ENCODE assay signal across 21 mouse cellular contexts in the genomic region with DNA sequence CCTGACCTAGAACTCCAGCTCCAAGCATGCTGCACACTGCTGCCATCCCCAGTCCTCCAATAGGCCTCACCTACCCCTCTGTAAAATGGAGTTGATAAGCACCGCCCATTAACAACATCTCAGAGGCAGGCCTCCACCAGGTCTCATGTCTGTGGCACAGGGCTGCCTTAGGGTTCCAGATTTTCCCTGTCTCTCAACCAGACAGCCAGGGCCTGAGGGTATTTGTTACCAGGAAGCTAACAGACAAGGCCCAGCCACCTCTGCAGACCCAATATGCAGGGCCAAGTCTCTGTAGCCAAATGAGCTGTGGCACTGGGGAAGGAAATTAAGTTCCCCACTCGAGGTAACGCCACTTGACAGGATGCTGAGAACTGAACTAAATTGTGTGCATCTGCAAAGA. TPM values are rescaled to one million over a fixed set of nuclear protein-coding genes. Genes with fewer than 3 reads are reported as not detected.
DNase-seq lines count a peak whose midpoint lies in the region; ATAC-seq and TF ChIP-seq lines count a peak whose summit lies in the region.
"Had no signal": no experiment of that assay in that cellular context is flagged by ENCODE, and none has a peak within 500 bp of the region (broad histone marks: within the 10 kb centered on the region; RNA-seq: fewer than 3 reads in every experiment).

No protein-coding gene starts in this region.

- TF ChIP-seq EP300 in liver, postnatal 0 days (IDR thresholded peaks at IDR 0.05; ENCODE audit: low read depth): no peak
- no peak for TF ChIP-seq EP300 in stomach, postnatal 0 days (optimal IDR thresholded peaks at IDR 0.05)

- no peak overlapping the region for H3K4me3 ChIP-seq in hindbrain, embryonic 13.5 days
- no peak overlapping the region for H3K4me3 ChIP-seq in hindbrain, embryonic 14.5 days (replicated peaks; ENCODE audit: low read length)
- no peak overlapping the region for H3K4me3 ChIP-seq in liver, postnatal 0 days (ENCODE audit: low read depth, low read length)
- no peak overlapping the region for H3K4me3 ChIP-seq in liver, embryonic 12.5 days
- no peak overlapping the region for H3K4me3 ChIP-seq in stomach, embryonic 15.5 days (replicated peaks)
- H3K4me3 ChIP-seq in stomach, postnatal 0 days (ENCODE audit: low read depth, low read length): no peak overlapping the region
- H3K4me3 ChIP-seq: forebrain, embryonic 13.5 days had no signal

- H3K36me3 ChIP-seq in hindbrain, embryonic 13.5 days: peaks cover 70% of the 10 kb centered on the region
- H3K36me3 ChIP-seq in hindbrain, embryonic 14.5 days (replicated peaks; ENCODE audit: control insufficient read depth, insufficient read depth): peaks cover 72% of the 10 kb centered on the region
- peaks cover 44% of the 10 kb centered on the region for H3K36me3 ChIP-seq in liver, postnatal 0 days (replicated peaks; ENCODE audit: insufficient read depth, low read length)
- peaks cover 76% of the 10 kb centered on the region for H3K36me3 ChIP-seq in liver, embryonic 12.5 days
- peaks cover 38% of the 10 kb centered on the region for H3K36me3 ChIP-seq in stomach, embryonic 15.5 days
- peaks cover 18% of the 10 kb centered on the region for H3K36me3 ChIP-seq in stomach, postnatal 0 days (ENCODE audit: control insufficient read depth, insufficient read depth, low read length)

- ATAC-seq in hindbrain, embryonic 13.5 days (ENCODE audit: low FRiP score): no peak
- ATAC-seq in hindbrain, embryonic 14.5 days (ENCODE audit: low FRiP score): no peak
- no peak for ATAC-seq in liver, postnatal 0 days
- no peak for ATAC-seq in liver, embryonic 12.5 days
- no peak for ATAC-seq in stomach, embryonic 15.5 days (ENCODE audit: insufficient read depth, low FRiP score, low read depth)
- ATAC-seq in stomach, postnatal 0 days (ENCODE audit: low FRiP score, low TSS enrichment): no peak
- ATAC-seq: inflammation-experienced regulatory T-cells, adult 6 months had no signal

- WGBS in hindbrain, embryonic 13.5 days: 87% methylated on average over 3 of the region's 3 CpGs
- 85% methylated on average over 3 of the region's 3 CpGs for WGBS in hindbrain, embryonic 14.5 days
- 73% methylated on average over 3 of the region's 3 CpGs for WGBS in liver, postnatal 0 days (ENCODE audit: insufficient replicate concordance)
- WGBS in liver, embryonic 12.5 days (ENCODE audit: insufficient replicate concordance): 70% methylated on average over 3 of the region's 3 CpGs
- 82% methylated on average over 3 of the region's 3 CpGs for WGBS in stomach, embryonic 15.5 days
- 84% methylated on average over 3 of the region's 3 CpGs for WGBS in stomach, postnatal 0 days

- H3K9ac ChIP-seq in hindbrain, embryonic 13.5 days: peak overlapping the region; percentile 53; the same call in 1 of the 2 replicates
- H3K9ac ChIP-seq in hindbrain, embryonic 14.5 days: no peak overlapping the region
- H3K9ac ChIP-seq in liver, postnatal 0 days (replicated peaks): 0 out of 2 replicates have a peak overlapping the region, but pooled peaks have one; percentile 27
- no peak overlapping the region for H3K9ac ChIP-seq in liver, embryonic 12.5 days
- no peak overlapping the region for H3K9ac ChIP-seq in stomach, embryonic 15.5 days
- H3K9ac ChIP-seq in stomach, postnatal 0 days (ENCODE audit: low read length): no peak overlapping the region
- H3K9ac ChIP-seq: forebrain, embryonic 13.5 days had no signal

- no peak for TF ChIP-seq CTCF in liver, postnatal 0 days (IDR thresholded peaks at IDR 0.05; ENCODE audit: low read depth)
- TF ChIP-seq CTCF in stomach, postnatal 0 days (IDR thresholded peaks at IDR 0.05; ENCODE audit: low read depth): no peak

- H3K27me3 ChIP-seq in hindbrain, embryonic 13.5 days: no peaks in the 10 kb centered on the region
- H3K27me3 ChIP-seq in hindbrain, embryonic 14.5 days (ENCODE audit: control insufficient read depth, insufficient read depth, low read length): no peaks in the 10 kb centered on the region
- no peaks in the 10 kb centered on the region for H3K27me3 ChIP-seq in liver, postnatal 0 days (ENCODE audit: insufficient read depth, low read length)
- no peaks in the 10 kb centered on the region for H3K27me3 ChIP-seq in liver, embryonic 12.5 days (replicated peaks)
- H3K27me3 ChIP-seq in stomach, embryonic 15.5 days (replicated peaks): no peaks in the 10 kb centered on the region
- no peaks in the 10 kb centered on the region for H3K27me3 ChIP-seq in stomach, postnatal 0 days (ENCODE audit: control insufficient read depth, insufficient read depth, low read length)
- H3K27me3 ChIP-seq: forebrain, embryonic 13.5 days had no signal

- H3K27ac ChIP-seq in hindbrain, embryonic 13.5 days: no peak overlapping the region
- no peak overlapping the region for H3K27ac ChIP-seq in hindbrain, embryonic 14.5 days
- peak overlapping the region; percentile 34; the same call in 1 of the 2 replicates for H3K27ac ChIP-seq in liver, postnatal 0 days (ENCODE audit: low read depth)
- H3K27ac ChIP-seq in liver, embryonic 12.5 days: no peak overlapping the region
- H3K27ac ChIP-seq in stomach, embryonic 15.5 days: 0 out of 2 replicates have a peak overlapping the region, but pooled peaks have one; percentile 9
- H3K27ac ChIP-seq in stomach, postnatal 0 days (replicated peaks): no peak overlapping the region
- H3K27ac ChIP-seq: forebrain, embryonic 13.5 days; macrophage had no signal

- peaks cover 63% of the 10 kb centered on the region for H3K4me1 ChIP-seq in hindbrain, embryonic 13.5 days (replicated peaks)
- peaks cover 50% of the 10 kb centered on the region for H3K4me1 ChIP-seq in hindbrain, embryonic 14.5 days (replicated peaks; ENCODE audit: control insufficient read depth, insufficient read depth, low read length)
- H3K4me1 ChIP-seq in liver, postnatal 0 days (ENCODE audit: insufficient read depth): peaks cover 43% of the 10 kb centered on the region
- H3K4me1 ChIP-seq in liver, embryonic 12.5 days: peaks cover 58% of the 10 kb centered on the region
- H3K4me1 ChIP-seq in stomach, embryonic 15.5 days: peaks cover 52% of the 10 kb centered on the region
- peaks cover 2% of the 10 kb centered on the region; the same call in 1 of the 2 replicates for H3K4me1 ChIP-seq in stomach, postnatal 0 days (replicated peaks; ENCODE audit: control insufficient read depth, insufficient read depth)

- DNase-seq in cerebellum, adult 11-12 months: peak; percentile 14
- DNase-seq in cerebellum, postnatal 36 days: no peak
- DNase-seq in hindbrain, embryonic 14.5 days (ENCODE audit: low spot score): no peak
- DNase-seq in liver, postnatal 0 days: no peak
- DNase-seq in stomach, postnatal 0 days (ENCODE audit: low spot score): no peak
- DNase-seq: adrenal gland, adult 8-10 months; gastrocnemius, postnatal 25 days; heart, postnatal 4 days; kidney, postnatal 10 days; lung, adult 2 months; thymus, adult 2 months had no signal

- H3K4me2 ChIP-seq in hindbrain, embryonic 13.5 days: no peak overlapping the region
- no peak overlapping the region for H3K4me2 ChIP-seq in hindbrain, embryonic 14.5 days (replicated peaks)
- H3K4me2 ChIP-seq in liver, postnatal 0 days (ENCODE audit: low read depth, low read length): no peak overlapping the region
- no peak overlapping the region for H3K4me2 ChIP-seq in liver, embryonic 12.5 days
- no peak overlapping the region for H3K4me2 ChIP-seq in stomach, embryonic 15.5 days
- no peak overlapping the region for H3K4me2 ChIP-seq in stomach, postnatal 0 days (replicated peaks; ENCODE audit: low read depth)
- H3K4me2 ChIP-seq: forebrain, embryonic 13.5 days had no signal

- H3K9me3 ChIP-seq in hindbrain, embryonic 13.5 days: no peaks in the 10 kb centered on the region
- H3K9me3 ChIP-seq in hindbrain, embryonic 14.5 days (ENCODE audit: control insufficient read depth, low read length): no peaks in the 10 kb centered on the region
- H3K9me3 ChIP-seq in liver, postnatal 0 days (ENCODE audit: low read length): no peaks in the 10 kb centered on the region
- H3K9me3 ChIP-seq in liver, embryonic 12.5 days (replicated peaks): no peaks in the 10 kb centered on the region
- H3K9me3 ChIP-seq in stomach, embryonic 15.5 days: no peaks in the 10 kb centered on the region
- no peaks in the 10 kb centered on the region for H3K9me3 ChIP-seq in stomach, postnatal 0 days (ENCODE audit: control insufficient read depth, low read length)
- H3K9me3 ChIP-seq: forebrain, embryonic 13.5 days had no signal

RNA-seq across cellular contexts. Expression of a gene that starts 5.7 kb away (rescaled TPM):
- polyA plus RNA-seq in hindbrain, embryonic 13.5 days (2015; fragmentation: Nextera tagmentation; extraction: Ambion mirVana): 89.9 and 92.1 TPM in 2 replicates
- 55.3 and 55.7 TPM in 2 replicates for polyA plus RNA-seq in hindbrain, embryonic 14.5 days (2014; fragmentation: Nextera tagmentation; extraction: Ambion mirVana)
- 32.9 and 33.5 TPM in 2 replicates for polyA plus RNA-seq in liver, postnatal 0 days (2015; fragmentation: Nextera tagmentation; extraction: Ambion mirVana)
- polyA plus RNA-seq in liver, embryonic 12.5 days (2016; fragmentation: Nextera tagmentation; extraction: Ambion mirVana): 39.9 and 41.9 TPM in 2 replicates
- 68.9 and 73.7 TPM in 2 replicates for polyA plus RNA-seq in stomach, embryonic 15.5 days (2015; fragmentation: Nextera tagmentation; extraction: Ambion mirVana)
- polyA plus RNA-seq in stomach, postnatal 0 days (2015; fragmentation: Nextera tagmentation; extraction: Ambion mirVana): 51.0 and 53.4 TPM in 2 replicates

RNA-seq across cellular contexts. Expression of a gene that starts 7.4 kb away (rescaled TPM):
- polyA plus RNA-seq in hindbrain, embryonic 13.5 days (2015; fragmentation: Nextera tagmentation; extraction: Ambion mirVana): 0.17 and 0.19 TPM in 2 replicates
- 0.17 and 0.19 TPM in 2 replicates for polyA plus RNA-seq in hindbrain, embryonic 14.5 days (2014; fragmentation: Nextera tagmentation; extraction: Ambion mirVana)
- not detected in 2 replicates for polyA plus RNA-seq in liver, postnatal 0 days (2015; fragmentation: Nextera tagmentation; extraction: Ambion mirVana)
- polyA plus RNA-seq in liver, embryonic 12.5 days (2016; fragmentation: Nextera tagmentation; extraction: Ambion mirVana): not detected in 2 replicates
- not detected in 2 replicates for polyA plus RNA-seq in stomach, embryonic 15.5 days (2015; fragmentation: Nextera tagmentation; extraction: Ambion mirVana)
- 0.11 TPM in 1 of 2 replicates, not detected in the other for polyA plus RNA-seq in stomach, postnatal 0 days (2015; fragmentation: Nextera tagmentation; extraction: Ambion mirVana)
- polyA plus RNA-seq: cerebellum, adult 2 months; limb, embryonic 14.5 days; lung, adult 2 months; macrophage; urinary bladder, adult 2 months had no signal

RNA-seq across cellular contexts. Expression of a gene that starts 17.8 kb away (rescaled TPM):
- polyA plus RNA-seq in hindbrain, embryonic 13.5 days (2015; fragmentation: Nextera tagmentation; extraction: Ambion mirVana): 119 and 123 TPM in 2 replicates
- 91.3 and 102 TPM in 2 replicates for polyA plus RNA-seq in hindbrain, embryonic 14.5 days (2014; fragmentation: Nextera tagmentation; extraction: Ambion mirVana)
- polyA plus RNA-seq in liver, postnatal 0 days (2015; fragmentation: Nextera tagmentation; extraction: Ambion mirVana): 31.5 and 32.7 TPM in 2 replicates
- 32.4 TPM in 2 replicates for polyA plus RNA-seq in liver, embryonic 12.5 days (2016; fragmentation: Nextera tagmentation; extraction: Ambion mirVana)
- polyA plus RNA-seq in stomach, embryonic 15.5 days (2015; fragmentation: Nextera tagmentation; extraction: Ambion mirVana): 63.5 and 65.3 TPM in 2 replicates
- 70.7 and 72.2 TPM in 2 replicates for polyA plus RNA-seq in stomach, postnatal 0 days (2015; fragmentation: Nextera tagmentation; extraction: Ambion mirVana)

RNA-seq across cellular contexts. Expression of a gene that starts 20.0 kb away (rescaled TPM):
- polyA plus RNA-seq in hindbrain, embryonic 13.5 days (2015; fragmentation: Nextera tagmentation; extraction: Ambion mirVana): 1.2 TPM in 1 of 2 replicates, not detected in the other
- not detected in 2 replicates for polyA plus RNA-seq in hindbrain, embryonic 14.5 days (2014; fragmentation: Nextera tagmentation; extraction: Ambion mirVana)
- polyA plus RNA-seq in liver, postnatal 0 days (2015; fragmentation: Nextera tagmentation; extraction: Ambion mirVana): not detected in 2 replicates
- 0.24 TPM in 1 of 2 replicates, not detected in the other for polyA plus RNA-seq in liver, embryonic 12.5 days (2016; fragmentation: Nextera tagmentation; extraction: Ambion mirVana)
- 0.59 TPM in 1 of 2 replicates, not detected in the other for polyA plus RNA-seq in stomach, embryonic 15.5 days (2015; fragmentation: Nextera tagmentation; extraction: Ambion mirVana)
- polyA plus RNA-seq in stomach, postnatal 0 days (2015; fragmentation: Nextera tagmentation; extraction: Ambion mirVana): not detected in 2 replicates
- polyA plus RNA-seq: cerebellum, adult 2 months; forebrain, embryonic 13.5 days; heart, embryonic 14.5 days; inflammation-experienced regulatory T-cells, adult 6 months; lung, adult 2 months; macrophage; thymus, adult 2 months; urinary bladder, adult 2 months had no signal

RNA-seq across cellular contexts. Expression of a gene that starts 20.0 kb away (rescaled TPM):
- 10.8 and 11.3 TPM in 2 replicates for polyA plus RNA-seq in hindbrain, embryonic 13.5 days (2015; fragmentation: Nextera tagmentation; extraction: Ambion mirVana)
- 24.6 and 28.5 TPM in 2 replicates for polyA plus RNA-seq in hindbrain, embryonic 14.5 days (2014; fragmentation: Nextera tagmentation; extraction: Ambion mirVana)
- polyA plus RNA-seq in liver, postnatal 0 days (2015; fragmentation: Nextera tagmentation; extraction: Ambion mirVana): 0.88 and 0.99 TPM in 2 replicates
- 0.29 and 0.45 TPM in 2 replicates for polyA plus RNA-seq in liver, embryonic 12.5 days (2016; fragmentation: Nextera tagmentation; extraction: Ambion mirVana)
- 12.3 and 21.2 TPM in 2 replicates for polyA plus RNA-seq in stomach, embryonic 15.5 days (2015; fragmentation: Nextera tagmentation; extraction: Ambion mirVana)
- polyA plus RNA-seq in stomach, postnatal 0 days (2015; fragmentation: Nextera tagmentation; extraction: Ambion mirVana): 7.3 and 8.7 TPM in 2 replicates
- polyA plus RNA-seq: inflammation-experienced regulatory T-cells, adult 6 months; macrophage had no signal

Comparison
In these comparisons a context has a peak if more than half of its experiments do, and no peak if none do; other contexts are left out.
1. H3K27ac ChIP-seq: peak in liver, postnatal 0 days (single experiment) and stomach, embryonic 15.5 days (single experiment); none in hindbrain, embryonic 13.5 days (single experiment), hindbrain, embryonic 14.5 days (single experiment), liver, embryonic 12.5 days (single experiment) and stomach, postnatal 0 days (single experiment).
2. H3K9ac ChIP-seq: peak in hindbrain, embryonic 13.5 days (single experiment) and liver, postnatal 0 days (single experiment); none in hindbrain, embryonic 14.5 days (single experiment), liver, embryonic 12.5 days (single experiment), stomach, embryonic 15.5 days (single experiment) and stomach, postnatal 0 days (single experiment).